Mouse (Mus musculus) limb, embryonic 14.5 days (tissue): ENCODE results near the gene Olfr1205. TPM values are rescaled to one million over a fixed set of nuclear protein-coding genes. Genes with fewer than 3 reads are reported as not detected.

Experiments
- ATAC-seq: fragments of 200-750 bp; cut with Nextera tagmentation; 2 replicates; pipeline ENCODE4 v1.8.0; 2017; ENCODE audit warnings: low read depth, moderate number of reproducible peaks, moderate TSS enrichment; ENCODE audit not compliant: low FRiP score
- DNase-seq: peaks from one replicate; pipeline ENCODE4 v3.0.0-alpha.2; 2015; ENCODE audit warnings: low spot score
- H3K27ac ChIP-seq: fragments of 300-500 bp; sonication (generic); replicated peaks from 2 replicates; pipeline ENCODE4 v1.5.1; 2014; ENCODE audit warnings: low read depth, mild to moderate bottlenecking, low read length, moderate library complexity, mixed read lengths
- H3K27me3 ChIP-seq: fragments of 300-500 bp; sonication (generic); 2 replicates; pipeline ENCODE4 v1.6.1; 2014; ENCODE audit warnings: low read length, mixed read lengths; ENCODE audit not compliant: control insufficient read depth, insufficient read depth
- H3K36me3 ChIP-seq: fragments of 300-500 bp; sonication (generic); 2 replicates; pipeline ENCODE4 v1.6.1; 2014; ENCODE audit warnings: mild to moderate bottlenecking, low read length, moderate library complexity, mixed read lengths; ENCODE audit not compliant: control insufficient read depth, insufficient read depth
- H3K4me1 ChIP-seq: fragments of 300-500 bp; sonication (generic); 2 replicates; pipeline ENCODE4 v1.6.1; 2014; ENCODE audit warnings: antibody characterized with exemption, low read length, mixed read lengths; ENCODE audit not compliant: control insufficient read depth, insufficient read depth
- H3K4me2 ChIP-seq: fragments of 300-500 bp; sonication (generic); replicated peaks from 2 replicates; pipeline ENCODE4 v1.6.1; 2014; ENCODE audit warnings: low read depth, mild to moderate bottlenecking, low read length, moderate library complexity; ENCODE audit not compliant: severe bottlenecking
- H3K4me3 ChIP-seq: fragments of 300-500 bp; sonication (generic); replicated peaks from 2 replicates; pipeline ENCODE4 v1.5.1; 2014; ENCODE audit warnings: low read length
- H3K9ac ChIP-seq: fragments of 300-500 bp; sonication (generic); 2 replicates; pipeline ENCODE4 v1.6.1; 2014; ENCODE audit warnings: mild to moderate bottlenecking, low read depth, low read length, moderate library complexity; ENCODE audit not compliant: severe bottlenecking
- H3K9me3 ChIP-seq: fragments of 300-500 bp; sonication (generic); 2 replicates; pipeline ENCODE4 v1.6.1; 2016; ENCODE audit warnings: low read length; ENCODE audit not compliant: control insufficient read depth
- POLR2A ChIP-seq: fragments of 200-500 bp; IDR thresholded peaks from 2 replicates; pipeline ENCODE4 v1.8.0; 2012; ENCODE audit warnings: inconsistent platforms, mild to moderate bottlenecking, moderate library complexity, borderline replicate concordance; ENCODE audit not compliant: insufficient read depth, insufficient read length; ENCODE audit errors: extremely low read depth
- WGBS: fragments of 180-500 bp; shearing (Covaris S2); extraction: QIAGEN DNeasy Blood & Tissue Kit; methylation state at CpG from one replicate; pipeline ENCODE4 v1.1.7; 2014; 5-methylcytosine and 5-hydroxymethylcytosine counted together
- polyA plus RNA-seq, 2 experiments: library from polyadenylated mRNA; depleted of rRNA in 1 of 2; stranded (reverse) in 1 of 2; unstranded in 1 of 2; fragments of >200 nt; fragmentation: Nextera tagmentation in 1 of 2; extraction: Ambion mirVana in 1 of 2; gene quantifications; 2 replicates each; pipeline versions ENCODE4 v1.2.1 to v1.2.3; 2012 to 2014

Olfr1205 gene
- not detected in 2 replicates for polyA plus RNA-seq (2012; rRNA removed)
- not detected in 2 replicates for polyA plus RNA-seq (2014; fragmentation: Nextera tagmentation; extraction: Ambion mirVana)

DNA sequence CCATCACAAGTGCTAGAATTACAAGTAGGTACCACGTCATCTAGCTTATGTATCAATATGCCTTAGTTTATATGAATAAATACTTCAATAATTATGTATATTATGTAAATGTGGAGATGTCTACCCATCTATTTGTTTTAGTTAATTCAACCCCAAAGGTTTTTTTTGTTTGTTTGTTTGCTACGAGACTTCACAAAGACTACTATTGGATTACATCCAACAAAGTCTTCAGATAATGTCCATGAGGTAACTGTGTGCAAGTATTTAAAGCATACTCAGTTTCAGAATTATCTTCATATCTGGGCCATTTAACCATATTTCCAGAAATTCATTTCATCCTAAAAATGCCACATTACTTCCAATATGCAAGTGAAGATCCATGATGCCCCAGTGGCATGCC is at the start of gene Olfr1205:
TSS of gene Olfr1205 (plus strand) at position 301 of the 400 bp plus-strand sequence.
- WGBS = 87% methylated on average over 2 of the region's 2 CpGs

DNA sequence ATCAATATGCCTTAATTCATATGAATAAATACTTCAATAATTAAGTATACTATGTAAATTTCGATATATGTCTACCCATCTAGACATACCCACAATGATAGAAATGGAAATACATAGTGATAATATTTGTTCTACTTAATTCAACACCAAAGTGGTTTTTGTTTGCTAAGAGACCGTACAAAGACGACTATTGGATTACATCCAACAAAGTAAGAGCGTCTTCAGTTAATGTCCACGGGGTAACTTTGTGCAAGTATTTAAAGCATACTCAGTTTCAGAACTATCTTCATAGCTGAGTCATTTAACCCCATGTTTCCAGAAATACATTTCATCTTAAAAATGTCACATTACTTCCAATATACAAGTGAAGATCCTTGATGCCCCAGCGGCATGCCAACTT is 36.8 kb upstream of the Olfr1205 start, which contains the start of gene Olfr1201:
TSS of gene Olfr1201 (plus strand) at position 301 of the 400 bp plus-strand sequence.
- Histone ChIP-seq H3K4me1 (no peaks in the 10 kb centered on the region), H3K36me3 (no peaks in the 10 kb centered on the region), H3K4me3 (no peak within 1 kb of the TSS), H3K27me3 (no peaks in the 10 kb centered on the region), H3K27ac (no peak within 1 kb of the TSS), H3K4me2 (no peak within 1 kb of the TSS), H3K9ac (no peak within 1 kb of the TSS), H3K9me3 (no peaks in the 10 kb centered on the region)
- WGBS = 88% methylated on average over 6 of the region's 6 CpGs
- ATAC-seq (no peak), DNase-seq (no peak)
- TF ChIP-seq POLR2A = no peak

More for the DNA sequence above, at the start of gene Olfr1205:
- no peak within 1 kb of the TSS for H3K4me3 ChIP-seq
- no peak within 1 kb of the TSS for H3K9ac ChIP-seq
- ATAC-seq (no peak), DNase-seq (no peak)
- H3K4me2 ChIP-seq = no peak within 1 kb of the TSS
- no peaks in the 10 kb centered on the region for H3K9me3 ChIP-seq
- H3K4me1 ChIP-seq = no peaks in the 10 kb centered on the region
- H3K27ac ChIP-seq = no peak within 1 kb of the TSS
- no peaks in the 10 kb centered on the region for H3K36me3 ChIP-seq
- no peaks in the 10 kb centered on the region for H3K27me3 ChIP-seq
- TF ChIP-seq POLR2A = no peak

DNA sequence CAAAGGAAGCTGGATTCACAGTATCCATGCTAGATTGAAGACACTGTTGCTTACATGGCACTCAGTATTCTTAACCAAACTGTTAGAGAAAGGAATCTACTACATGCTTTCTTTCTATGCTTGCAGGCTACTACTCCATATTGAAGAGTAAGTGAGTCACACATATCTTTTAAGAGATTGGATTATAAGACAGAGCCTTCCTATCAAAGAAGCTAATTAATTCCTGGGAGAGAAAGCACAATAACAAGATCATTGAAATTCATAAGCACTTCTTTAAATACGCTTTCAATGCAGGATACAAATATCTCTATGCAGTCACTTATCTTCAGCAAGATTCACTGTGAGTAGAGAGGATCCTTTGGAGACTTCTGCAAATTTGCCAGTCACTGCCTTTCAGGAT is 15.3 kb upstream of the Olfr1205 start, which contains the start of gene Olfr1202:
TSS of gene Olfr1202 (plus strand) at position 301 of the 400 bp plus-strand sequence.
- ATAC-seq (no peak), DNase-seq (no peak)
- no peaks in the 10 kb centered on the region for H3K4me1 ChIP-seq
- no peak within 1 kb of the TSS for H3K27ac ChIP-seq
- 72% methylated on average over 1 of the region's 1 CpGs for WGBS
- no peak within 1 kb of the TSS for H3K4me3 ChIP-seq
- H3K9ac ChIP-seq = no peak within 1 kb of the TSS
- H3K36me3 ChIP-seq = no peaks in the 10 kb centered on the region
- H3K4me2 ChIP-seq = no peak within 1 kb of the TSS
- no peaks in the 10 kb centered on the region for H3K27me3 ChIP-seq
- H3K9me3 ChIP-seq = no peaks in the 10 kb centered on the region
- TF ChIP-seq POLR2A = no peak

DNA sequence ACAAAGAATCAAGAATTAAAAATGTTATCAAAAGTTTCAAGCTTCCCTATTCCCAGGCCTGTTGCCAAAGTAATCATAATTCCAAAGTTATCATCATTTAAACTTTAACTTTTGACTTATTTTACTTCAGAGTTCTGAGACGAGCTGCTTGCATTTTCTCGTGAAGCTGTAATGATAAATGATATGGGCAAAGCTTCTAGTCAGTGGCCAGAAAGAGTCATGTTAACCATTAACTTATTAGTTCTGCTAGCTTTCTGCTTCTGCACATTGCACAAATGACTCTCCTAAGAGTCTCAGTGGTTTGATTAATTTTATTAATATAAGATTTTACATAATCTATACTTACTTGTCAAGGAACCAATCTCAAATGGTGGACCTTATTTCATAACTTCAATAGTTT is 8.9 kb downstream of the Olfr1205 start:
- Histone ChIP-seq H3K4me2 (no peak overlapping the region), H3K4me3 (no peak overlapping the region), H3K36me3 (no peaks in the 10 kb centered on the region), H3K27ac (no peak overlapping the region), H3K9me3 (no peaks in the 10 kb centered on the region), H3K27me3 (no peaks in the 10 kb centered on the region), H3K4me1 (no peaks in the 10 kb centered on the region), H3K9ac (no peak overlapping the region)
- 78% methylated on average over 2 of the region's 2 CpGs for WGBS
- ATAC-seq (no peak), DNase-seq (no peak)
- TF ChIP-seq POLR2A = no peak

DNA sequence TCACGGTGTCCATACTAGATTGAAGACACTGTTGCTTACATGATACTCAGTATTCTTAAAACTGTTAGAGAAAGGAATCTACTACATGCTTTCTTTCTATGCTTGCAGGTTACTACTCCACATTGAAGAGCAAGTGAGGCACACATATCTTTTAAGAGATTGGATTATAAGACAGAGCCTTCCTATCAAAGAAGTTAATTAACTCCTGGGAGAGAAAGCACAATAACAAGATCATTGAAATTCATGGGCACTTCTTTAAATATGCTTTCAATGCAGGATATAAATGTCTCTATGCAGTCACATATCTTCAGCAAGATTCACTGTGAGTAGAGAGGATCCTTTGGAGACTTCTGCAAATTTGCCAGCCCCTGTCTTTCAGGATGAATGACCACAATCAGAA is 19.5 kb downstream of the Olfr1205 start, which contains the start of gene Olfr1204:
TSS of gene Olfr1204 (plus strand) at position 301 of the 400 bp plus-strand sequence.
- no peak within 1 kb of the TSS for H3K27ac ChIP-seq
- no peaks in the 10 kb centered on the region for H3K27me3 ChIP-seq
- TF ChIP-seq POLR2A = no peak
- no peaks in the 10 kb centered on the region for H3K36me3 ChIP-seq
- DNase-seq = no peak
- no peaks in the 10 kb centered on the region for H3K4me1 ChIP-seq
- no peak within 1 kb of the TSS for H3K4me3 ChIP-seq
- ATAC-seq = no peak
- H3K4me2 ChIP-seq = no peak within 1 kb of the TSS
- no peaks in the 10 kb centered on the region for H3K9me3 ChIP-seq
- WGBS = 89% methylated on average over 1 of the region's 1 CpGs
- H3K9ac ChIP-seq = no peak within 1 kb of the TSS
